Mouse (Mus musculus) erythroblast, embryonic 14.5 days (primary cell): ENCODE data around the gene Kif5a. TPM values are rescaled to one million over a fixed set of nuclear protein-coding genes. Genes with fewer than 3 reads are reported as not detected.

ENCODE experiments used
- H3K27me3 ChIP-seq: 2 replicates; pipeline ENCODE4 v1.6.1; 2012; ENCODE audit warnings: inconsistent platforms; ENCODE audit not compliant: control insufficient read depth
- H3K36me3 ChIP-seq: 2 replicates; pipeline ENCODE4 v1.6.1; 2012; ENCODE audit warnings: mild to moderate bottlenecking, inconsistent platforms; ENCODE audit not compliant: control insufficient read depth
- H3K4me1 ChIP-seq: 2 replicates; pipeline ENCODE4 v1.6.1; 2012; ENCODE audit warnings: inconsistent platforms; ENCODE audit not compliant: control insufficient read depth
- H3K4me3 ChIP-seq: replicated peaks from 2 replicates; pipeline ENCODE3; 2012; ENCODE audit warnings: moderate library complexity, mild to moderate bottlenecking, inconsistent platforms
- H3K9me3 ChIP-seq: 2 replicates; pipeline ENCODE4 v1.6.1; 2012; ENCODE audit warnings: low read length, inconsistent platforms, mixed read lengths; ENCODE audit not compliant: control insufficient read depth
- GATA1 ChIP-seq: IDR thresholded peaks from 2 replicates; pipeline ENCODE4 v1.6.1; 2012; ENCODE audit warnings: low read length, inconsistent platforms, mixed read lengths
- TAL1 ChIP-seq: IDR thresholded peaks from 3 replicates; pipeline ENCODE4 v1.6.1; 2012; ENCODE audit warnings: low read length, inconsistent platforms, mixed read lengths
- polyA plus RNA-seq: library from polyadenylated mRNA; stranded (reverse); fragments of >175 nt; gene quantifications from 2 replicates; pipeline ENCODE4 v1.2.3, GENCODE M21; 2012

The Kif5a gene
- polyA plus RNA-seq, 1 experiment, result 0.03 TPM

DNA sequence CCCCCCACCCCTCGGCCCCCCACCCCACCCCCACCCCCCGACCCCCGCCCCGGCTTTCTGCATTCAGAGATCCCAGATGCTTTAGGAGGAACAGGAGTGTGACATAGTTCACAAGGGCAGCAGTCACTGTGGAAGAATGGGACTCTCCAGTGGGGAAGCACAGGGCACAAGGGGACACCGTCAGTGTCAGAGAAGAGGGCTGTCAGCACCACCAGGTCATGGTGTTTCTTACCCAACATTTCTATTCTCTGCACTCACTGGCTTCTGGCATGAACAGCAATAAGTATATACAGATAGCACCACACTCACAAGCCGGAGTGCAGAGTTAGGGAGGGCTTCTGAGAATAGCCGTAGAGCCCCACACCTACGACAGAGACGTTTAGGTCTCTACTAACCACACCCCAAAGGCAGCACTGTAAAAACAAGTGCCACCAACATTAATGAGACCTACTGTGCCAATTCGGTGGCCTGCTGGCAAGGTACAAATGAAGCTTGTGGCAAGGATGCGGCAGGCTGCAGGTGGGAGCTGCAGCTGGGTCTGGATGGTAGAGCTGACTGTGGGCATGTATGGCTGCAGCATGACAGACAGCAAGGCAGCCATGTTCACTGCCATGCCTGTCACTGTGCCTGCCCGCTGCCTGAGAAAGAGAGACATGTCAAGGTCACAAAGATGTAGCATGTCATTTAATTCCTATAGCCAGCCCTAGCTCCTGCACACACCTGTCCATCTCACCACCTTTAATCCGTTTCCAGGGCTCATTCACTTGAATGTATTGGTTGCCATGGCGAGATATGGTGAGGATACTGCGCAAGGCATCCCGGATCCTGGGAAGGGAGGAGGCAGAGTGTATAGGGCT is 34.1 kb upstream of the Kif5a start:
- H3K4me1 ChIP-seq, result peaks cover 44% of the 10 kb centered on the region
- TF ChIP-seq TAL1 (no peak), GATA1 (no peak)
- H3K9me3 ChIP-seq, result peaks cover 2% of the 10 kb centered on the region; the same call in 1 of the 2 replicates
- peaks cover 99% of the 10 kb centered on the region for H3K36me3 ChIP-seq
- H3K4me3 ChIP-seq, result no peak overlapping the region
- H3K27me3 ChIP-seq, result no peaks in the 10 kb centered on the region; the same call in 1 of the 2 replicates

DNA sequence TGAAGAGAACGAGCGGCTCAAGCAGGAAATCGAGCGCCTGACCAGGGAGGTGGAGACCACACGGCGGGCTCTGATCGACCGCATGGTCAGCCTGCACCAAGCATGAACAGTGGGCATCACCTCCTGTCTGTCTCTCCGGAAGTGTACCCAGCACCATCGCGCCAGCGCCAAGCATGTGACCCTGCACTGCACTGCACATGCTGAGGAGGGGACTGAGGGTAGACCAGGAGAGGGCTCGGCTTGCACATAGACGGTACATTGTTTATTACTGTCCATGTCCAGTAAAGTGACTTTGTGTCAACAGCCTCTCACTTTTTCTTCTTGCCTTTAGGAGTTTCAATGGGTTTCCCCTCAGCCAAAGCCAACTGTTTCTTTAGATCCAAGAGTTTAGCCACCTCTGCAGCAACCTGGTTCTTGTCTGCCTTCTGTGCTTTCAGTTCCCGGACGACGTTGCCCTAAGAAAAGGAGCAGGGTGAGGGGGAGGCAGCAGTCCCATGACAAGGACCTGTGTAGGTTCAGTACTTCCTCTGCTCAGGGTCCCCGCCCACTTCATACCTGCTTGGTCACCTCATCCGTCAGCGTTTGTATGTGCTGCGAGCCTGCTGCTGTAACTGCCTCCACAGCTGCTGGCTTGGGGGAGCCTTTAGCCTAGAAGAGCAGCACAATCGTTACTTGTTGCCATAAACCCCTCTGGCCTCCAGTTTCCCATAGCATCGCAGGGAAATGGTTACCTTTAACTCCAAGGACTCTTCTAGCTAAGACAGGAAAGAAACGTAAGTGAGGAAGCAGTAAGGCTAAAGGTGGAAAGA is 33.0 kb upstream of the Kif5a start:
- Histone ChIP-seq H3K9me3 (no peaks in the 10 kb centered on the region), H3K4me3 (no peak overlapping the region), H3K4me1 (peaks cover 53% of the 10 kb centered on the region), H3K27me3 (no peaks in the 10 kb centered on the region; the same call in 1 of the 2 replicates), H3K36me3 (peaks cover 97% of the 10 kb centered on the region)
- no peak for TF ChIP-seq TAL1
- TF ChIP-seq GATA1, result no peak

DNA sequence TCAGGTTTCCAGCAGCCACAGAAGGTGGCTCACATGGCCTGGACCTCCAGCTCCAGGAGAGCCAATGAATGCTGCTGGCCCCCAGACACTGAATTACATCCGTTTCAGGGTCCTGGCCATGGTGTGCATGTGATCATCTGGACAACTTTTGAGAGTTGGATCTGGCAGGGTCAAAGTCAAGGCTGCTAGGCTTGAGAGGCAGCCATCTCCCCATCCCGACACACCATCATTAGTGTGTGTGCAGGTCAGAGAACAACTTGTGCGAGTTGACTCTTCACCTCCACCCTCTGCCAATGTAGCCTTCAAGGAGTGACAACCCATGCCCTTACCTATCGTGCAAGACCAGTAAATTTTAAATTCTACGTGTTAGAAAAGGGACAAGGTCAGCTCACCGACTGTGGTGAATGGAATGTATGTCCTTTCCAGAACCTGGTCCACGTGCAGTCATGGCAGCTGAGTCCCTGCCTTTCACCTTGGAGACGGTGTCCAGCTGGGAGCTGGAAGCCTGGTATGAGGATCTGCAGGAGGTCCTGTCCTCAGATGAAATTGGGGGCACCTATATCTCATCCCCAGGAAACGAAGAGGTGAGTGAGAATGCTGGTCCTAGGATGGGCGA is 31.9 kb upstream of the Kif5a start:
- Histone ChIP-seq H3K9me3 (no peaks in the 10 kb centered on the region), H3K4me1 (peaks cover 60% of the 10 kb centered on the region), H3K27me3 (no peaks in the 10 kb centered on the region; the same call in 1 of the 2 replicates), H3K4me3 (peak overlapping the region; percentile 13), H3K36me3 (peaks cover 85% of the 10 kb centered on the region)
- TF ChIP-seq TAL1 (no peak), GATA1 (no peak)

DNA sequence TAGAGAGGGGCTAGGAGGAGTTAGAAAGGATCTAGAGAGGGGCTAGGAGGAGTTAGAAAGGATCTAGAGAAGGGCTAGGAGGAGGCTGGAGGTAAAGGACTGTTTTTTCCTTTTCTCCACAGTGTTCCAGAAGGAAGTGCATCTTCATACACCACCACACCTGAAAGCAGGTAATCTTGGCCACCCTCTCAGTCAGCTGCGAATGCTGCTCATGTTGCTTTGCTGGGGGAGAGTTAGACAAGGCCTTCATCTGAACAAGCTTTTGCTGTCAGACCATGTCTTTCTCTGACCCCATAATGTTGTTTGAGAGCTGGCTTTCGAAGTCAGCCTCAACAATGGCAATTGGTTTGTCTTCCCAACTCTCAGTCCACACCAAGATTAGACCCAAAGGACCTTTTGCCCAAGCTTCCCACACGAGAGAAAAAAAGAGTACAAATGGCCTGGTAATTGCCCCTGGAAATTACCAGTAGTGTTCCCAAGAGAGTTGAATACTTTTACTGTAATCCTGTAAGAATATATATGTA is 30.5 kb upstream of the Kif5a start:
- no peak for TF ChIP-seq TAL1
- TF ChIP-seq GATA1, result no peak
- Histone ChIP-seq H3K4me1 (peaks cover 68% of the 10 kb centered on the region), H3K4me3 (peak overlapping the region; percentile 19), H3K27me3 (no peaks in the 10 kb centered on the region; the same call in 1 of the 2 replicates), H3K9me3 (no peaks in the 10 kb centered on the region), H3K36me3 (peaks cover 71% of the 10 kb centered on the region)

DNA sequence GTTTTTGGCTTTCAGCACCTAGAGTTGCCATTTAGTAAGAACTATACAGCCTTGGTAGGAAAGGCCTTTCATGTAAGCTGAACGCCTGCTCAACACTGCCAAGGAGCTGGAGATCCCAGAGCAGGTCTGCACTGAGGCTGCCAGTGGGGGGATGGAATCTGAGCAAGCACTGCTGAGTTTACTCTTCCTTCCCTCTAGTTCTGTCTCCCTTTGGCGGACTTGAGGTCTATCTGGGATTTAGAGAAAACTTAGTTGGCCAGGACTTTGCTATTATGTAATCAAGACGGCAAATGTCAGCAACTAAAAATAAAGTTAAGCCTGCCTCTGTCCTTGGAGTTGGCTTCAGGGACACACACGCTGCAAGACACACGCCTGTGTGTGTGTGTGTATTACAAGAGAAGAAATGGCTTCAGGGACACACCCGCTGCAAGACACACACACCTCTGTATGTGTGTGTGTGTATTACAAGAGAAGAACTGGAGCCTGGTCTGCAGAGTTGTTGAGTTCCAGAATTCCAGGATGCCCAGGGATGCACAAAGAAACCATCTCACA is 29.9 kb upstream of the Kif5a start:
- TF ChIP-seq TAL1 (no peak), GATA1 (no peak)
- Histone ChIP-seq H3K9me3 (no peaks in the 10 kb centered on the region), H3K4me3 (peak overlapping the region; percentile 82), H3K27me3 (no peaks in the 10 kb centered on the region; the same call in 1 of the 2 replicates), H3K4me1 (peaks cover 71% of the 10 kb centered on the region), H3K36me3 (peaks cover 65% of the 10 kb centered on the region)

DNA sequence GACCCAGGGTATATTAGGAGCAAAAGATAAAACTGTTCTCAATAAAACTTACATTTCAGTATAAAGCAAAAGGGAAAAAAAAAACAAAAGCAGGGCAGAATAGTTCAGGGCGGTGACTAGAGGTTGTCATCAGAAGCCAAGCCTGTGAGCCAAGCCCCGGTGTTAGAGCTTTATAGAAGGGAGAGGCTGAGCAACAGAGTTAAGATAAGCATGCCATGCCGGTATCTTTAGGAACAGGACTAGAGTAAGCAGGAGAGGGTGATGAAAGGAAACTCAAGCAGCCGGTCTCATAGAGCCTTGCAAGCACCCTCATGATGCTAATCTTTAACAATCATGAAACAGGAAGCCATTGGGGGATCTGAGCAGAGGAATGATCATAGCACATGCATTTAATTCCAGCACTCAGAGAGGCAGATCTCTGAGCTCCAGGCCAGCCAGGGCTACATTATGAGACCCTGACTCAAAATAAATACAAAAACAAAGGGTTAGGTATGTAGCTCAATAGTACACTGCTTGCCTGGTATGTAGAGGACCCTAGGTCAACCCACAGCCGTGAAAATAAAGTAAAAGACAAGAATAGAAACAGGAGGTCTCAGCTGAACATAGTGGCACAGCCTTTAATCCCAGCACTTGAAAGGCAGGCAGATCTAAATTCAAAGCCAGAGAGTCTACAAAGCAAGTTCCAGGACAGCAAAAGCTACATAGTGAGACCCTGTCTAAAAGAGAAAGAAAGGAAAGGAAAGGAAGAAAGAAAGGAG is 28.9 kb upstream of the Kif5a start:
- H3K4me1 ChIP-seq, result peaks cover 78% of the 10 kb centered on the region
- no peaks in the 10 kb centered on the region; the same call in 1 of the 2 replicates for H3K27me3 ChIP-seq
- TF ChIP-seq GATA1, result peak; percentile 74
- TF ChIP-seq TAL1, result peak; percentile 57
- H3K9me3 ChIP-seq, result no peaks in the 10 kb centered on the region
- H3K4me3 ChIP-seq, result peak overlapping the region; percentile 82
- peaks cover 64% of the 10 kb centered on the region for H3K36me3 ChIP-seq

DNA sequence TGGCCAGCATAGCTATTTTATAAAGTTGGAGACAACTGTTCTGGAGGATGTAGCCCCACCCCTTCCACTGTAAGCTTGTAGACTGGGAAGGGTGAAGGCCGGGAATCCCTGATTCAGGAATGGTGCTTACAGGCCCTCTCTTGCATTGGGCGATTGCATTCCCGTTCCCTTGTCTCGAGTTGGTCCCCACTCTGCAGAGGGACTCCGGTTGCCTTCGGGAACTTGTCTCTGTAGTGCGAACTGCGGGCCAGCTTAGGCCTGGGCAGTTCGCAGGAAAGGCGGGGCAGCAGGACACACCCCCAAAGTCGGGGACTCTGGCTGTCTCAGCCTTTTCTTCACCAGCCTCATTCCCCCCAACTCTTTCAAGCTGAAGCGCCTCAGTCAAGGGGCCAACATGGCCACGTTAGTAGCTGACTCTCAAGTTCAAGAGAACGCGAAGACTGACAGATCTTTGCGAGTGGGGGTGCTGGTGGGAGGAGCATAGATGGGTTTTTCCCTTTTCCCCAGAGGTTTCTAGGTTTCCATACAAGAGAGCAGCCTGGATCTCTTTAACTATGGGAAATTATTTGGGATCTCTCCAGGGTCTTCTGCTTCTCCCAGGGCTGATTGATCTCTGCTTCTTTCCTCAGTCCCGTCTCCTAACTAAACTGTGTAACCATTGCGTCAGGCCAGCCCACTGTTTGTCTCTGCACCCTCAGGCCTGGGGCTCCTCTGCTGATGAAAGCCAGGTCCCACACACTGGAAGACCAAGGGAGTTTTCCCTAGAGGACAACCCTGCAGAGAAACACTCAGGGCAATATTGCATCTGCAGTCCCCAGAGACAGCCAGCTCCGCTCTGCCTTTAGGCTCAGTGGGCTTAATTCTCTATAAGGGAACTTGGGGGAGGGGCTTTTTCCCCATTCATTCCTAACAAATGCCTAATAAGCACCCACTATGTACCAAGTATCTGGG is 28.1 kb upstream of the Kif5a start:
- Histone ChIP-seq H3K9me3 (no peaks in the 10 kb centered on the region), H3K27me3 (no peaks in the 10 kb centered on the region; the same call in 1 of the 2 replicates), H3K4me3 (peak overlapping the region; percentile 82), H3K4me1 (peaks cover 84% of the 10 kb centered on the region), H3K36me3 (peaks cover 64% of the 10 kb centered on the region)
- no peak for TF ChIP-seq TAL1
- no peak for TF ChIP-seq GATA1
